Mouse (Mus musculus) neural tube, embryonic 12.5 days (tissue): ENCODE results near the gene Hsd17b13. TPM values are rescaled to one million over a fixed set of nuclear protein-coding genes. Genes with fewer than 3 reads are reported as not detected.
"Not testable (repeated sequence)": the region's sequence is repeated elsewhere in the genome, so short reads cannot be mapped to it uniquely, and the experiment has no call there.

Source experiments
- ATAC-seq: fragments of 200-750 bp; cut with Nextera tagmentation; 2 replicates; pipeline ENCODE4 v1.8.0; 2017; ENCODE audit warnings: low read depth, mild to moderate bottlenecking, moderate TSS enrichment, moderate library complexity; ENCODE audit not compliant: low FRiP score
- H3K27ac ChIP-seq: fragments of 300-500 bp; sonication (generic); 2 replicates; pipeline ENCODE4 v1.5.1; 2016
- H3K27me3 ChIP-seq: fragments of 300-500 bp; sonication (generic); replicated peaks from 2 replicates; pipeline ENCODE4 v1.6.1; 2016; ENCODE audit warnings: mild to moderate bottlenecking
- H3K36me3 ChIP-seq: fragments of 300-500 bp; sonication (generic); 2 replicates; pipeline ENCODE4 v1.6.1; 2016; ENCODE audit warnings: mild to moderate bottlenecking
- H3K4me1 ChIP-seq: fragments of 300-500 bp; sonication (generic); 2 replicates; pipeline ENCODE4 v1.6.1; 2016
- H3K4me2 ChIP-seq: fragments of 300-500 bp; sonication (generic); replicated peaks from 2 replicates; pipeline ENCODE4 v1.6.1; 2016; ENCODE audit warnings: mild to moderate bottlenecking
- H3K4me3 ChIP-seq: fragments of 300-500 bp; sonication (generic); 2 replicates; pipeline ENCODE4 v1.5.1; 2016
- H3K9ac ChIP-seq: fragments of 300-500 bp; sonication (generic); 2 replicates; pipeline ENCODE4 v1.6.1; 2016; ENCODE audit warnings: mild to moderate bottlenecking
- H3K9me3 ChIP-seq: fragments of 300-500 bp; sonication (generic); 2 replicates; pipeline ENCODE4 v1.6.1; 2016; ENCODE audit warnings: mild to moderate bottlenecking
- WGBS: fragments of 180-500 bp; shearing (Covaris S2); methylation state at CpG from one replicate; pipeline ENCODE4 v1.1.7; 2016; 5-methylcytosine and 5-hydroxymethylcytosine counted together
- polyA plus RNA-seq: library from polyadenylated mRNA; unstranded; fragments of >200 nt; fragmentation: Nextera tagmentation; extraction: Ambion mirVana; gene quantifications from 2 replicates; pipeline ENCODE4 v1.2.1, GENCODE M21; 2016

Gene Hsd17b13
- polyA plus RNA-seq, 1 experiment from 2014 or later: not detected

GRCm38 (mm10) chr5:103936906-103937589, 40.2 kb downstream of the Hsd17b13 start:
- Histone ChIP-seq H3K27ac (no peak overlapping the region), H3K9me3 (peaks cover 4% of the 10 kb centered on the region; the same call in 1 of the 2 replicates), H3K4me1 (peaks cover 22% of the 10 kb centered on the region; the same call in 1 of the 2 replicates), H3K4me3 (no peak overlapping the region), H3K36me3 (no peaks in the 10 kb centered on the region), H3K4me2 (no peak overlapping the region), H3K9ac (no peak overlapping the region), H3K27me3 (peaks cover 37% of the 10 kb centered on the region)
- WGBS: 44% methylated on average over 14 of the region's 14 CpGs
- ATAC-seq: no peak

- ATAC-seq: not testable (repeated sequence)
Measured at GRCm38 (mm10) chr5:103931924-103932323, 45.3 kb downstream of the Hsd17b13 start.

GRCm38 (mm10) chr5:103930511-103930910, 46.7 kb downstream of the Hsd17b13 start:
- peaks cover 18% of the 10 kb centered on the region for H3K27me3 ChIP-seq
- no peak for ATAC-seq
- H3K36me3 ChIP-seq: no peaks in the 10 kb centered on the region
- 70% methylated on average over 5 of the region's 5 CpGs for WGBS
- H3K4me3 ChIP-seq: no peak overlapping the region
- H3K4me1 ChIP-seq: no peaks in the 10 kb centered on the region; the same call in 1 of the 2 replicates
- no peak overlapping the region for H3K4me2 ChIP-seq
- peaks cover 4% of the 10 kb centered on the region; the same call in 1 of the 2 replicates for H3K9me3 ChIP-seq
- H3K9ac ChIP-seq: no peak overlapping the region
- H3K27ac ChIP-seq: no peak overlapping the region

More at GRCm38 (mm10) chr5:103931924-103932323, 45.3 kb downstream of the Hsd17b13 start:
- not testable (repeated sequence) for H3K4me1 ChIP-seq, H3K36me3 ChIP-seq, H3K27ac ChIP-seq, H3K9ac ChIP-seq, H3K9me3 ChIP-seq, H3K4me2 ChIP-seq, H3K4me3 ChIP-seq
- peaks cover 29% of the 10 kb centered on the region for H3K27me3 ChIP-seq

- Histone ChIP-seq H3K4me2 (peak overlapping the region; percentile 49; the same call in 1 of the 2 replicates), H3K27me3 (peaks cover 11% of the 10 kb centered on the region; the same call in 1 of the 2 replicates), H3K27ac (no peak overlapping the region), H3K4me3 (no peak overlapping the region), H3K9me3 (peaks cover 4% of the 10 kb centered on the region; the same call in 1 of the 2 replicates), H3K4me1 (no peaks in the 10 kb centered on the region; the same call in 1 of the 2 replicates), H3K36me3 (no peaks in the 10 kb centered on the region), H3K9ac (no peak overlapping the region)
- 88% methylated on average over 7 of the region's 7 CpGs for WGBS
- no peak for ATAC-seq
Measured at GRCm38 (mm10) chr5:103928196-103928550, 49.0 kb downstream of the Hsd17b13 start.

GRCm38 (mm10) chr5:103927429-103928195, 49.6 kb downstream of the Hsd17b13 start:
- no peaks in the 10 kb centered on the region; the same call in 1 of the 2 replicates for H3K4me1 ChIP-seq
- H3K4me3 ChIP-seq: no peak overlapping the region

GRCm38 (mm10) chr5:103926398-103926797, 50.8 kb downstream of the Hsd17b13 start:
- Histone ChIP-seq H3K4me3 (no peak overlapping the region), H3K4me2 (no peak overlapping the region), H3K9me3 (no peaks in the 10 kb centered on the region), H3K9ac (no peak overlapping the region), H3K4me1 (no peaks in the 10 kb centered on the region; the same call in 1 of the 2 replicates), H3K36me3 (no peaks in the 10 kb centered on the region), H3K27ac (no peak overlapping the region), H3K27me3 (peaks cover 9% of the 10 kb centered on the region; the same call in 1 of the 2 replicates)
- WGBS: 72% methylated on average over 12 of the region's 12 CpGs
- no peak for ATAC-seq

More at GRCm38 (mm10) chr5:103927429-103928195, 49.6 kb downstream of the Hsd17b13 start:
- peak overlapping the region; percentile 49 for H3K4me2 ChIP-seq
- H3K27me3 ChIP-seq: peaks cover 9% of the 10 kb centered on the region; the same call in 1 of the 2 replicates
- 30% methylated on average over 27 of the region's 27 CpGs for WGBS
- H3K9me3 ChIP-seq: no peaks in the 10 kb centered on the region
- H3K36me3 ChIP-seq: no peaks in the 10 kb centered on the region
- no peak overlapping the region for H3K9ac ChIP-seq
- peak; percentile 68; the same call in 1 of the 2 replicates for ATAC-seq
- H3K27ac ChIP-seq: no peak overlapping the region

GRCm38 (mm10) chr5:103923755-103924154, 53.5 kb downstream of the Hsd17b13 start:
- no peak overlapping the region for H3K4me2 ChIP-seq
- H3K4me1 ChIP-seq: no peaks in the 10 kb centered on the region; the same call in 1 of the 2 replicates
- H3K4me3 ChIP-seq: no peak overlapping the region
- 94% methylated on average over 2 of the region's 2 CpGs for WGBS
- no peak for ATAC-seq
- H3K9me3 ChIP-seq: no peaks in the 10 kb centered on the region
- no peaks in the 10 kb centered on the region for H3K36me3 ChIP-seq
- peaks cover 4% of the 10 kb centered on the region; the same call in 1 of the 2 replicates for H3K27me3 ChIP-seq
- no peak overlapping the region for H3K9ac ChIP-seq
- no peak overlapping the region for H3K27ac ChIP-seq

GRCm38 (mm10) chr5:103923101-103923500, 54.1 kb downstream of the Hsd17b13 start:
- Histone ChIP-seq H3K9me3 (no peaks in the 10 kb centered on the region), H3K4me3 (no peak overlapping the region), H3K4me1 (no peaks in the 10 kb centered on the region; the same call in 1 of the 2 replicates), H3K9ac (no peak overlapping the region), H3K36me3 (no peaks in the 10 kb centered on the region), H3K27me3 (no peaks in the 10 kb centered on the region), H3K4me2 (no peak overlapping the region), H3K27ac (no peak overlapping the region)
- 73% methylated on average over 6 of the region's 6 CpGs for WGBS
- ATAC-seq: no peak

- Histone ChIP-seq H3K9me3 (no peaks in the 10 kb centered on the region), H3K4me3 (no peak overlapping the region), H3K4me2 (no peak overlapping the region), H3K27ac (no peak overlapping the region), H3K36me3 (no peaks in the 10 kb centered on the region), H3K9ac (no peak overlapping the region), H3K27me3 (no peaks in the 10 kb centered on the region), H3K4me1 (no peaks in the 10 kb centered on the region)
- no peak for ATAC-seq
- 80% methylated on average over 5 of the region's 5 CpGs for WGBS
Measured at GRCm38 (mm10) chr5:103922436-103922835, 54.8 kb downstream of the Hsd17b13 start.

- H3K9me3 ChIP-seq: no peaks in the 10 kb centered on the region
- 91% methylated on average over 4 of the region's 4 CpGs for WGBS
- no peak overlapping the region for H3K4me3 ChIP-seq
- H3K27ac ChIP-seq: no peak overlapping the region
- H3K9ac ChIP-seq: no peak overlapping the region
- no peak overlapping the region for H3K4me2 ChIP-seq
- no peaks in the 10 kb centered on the region for H3K4me1 ChIP-seq
- ATAC-seq: no peak
- H3K36me3 ChIP-seq: no peaks in the 10 kb centered on the region
- no peaks in the 10 kb centered on the region for H3K27me3 ChIP-seq
Measured at GRCm38 (mm10) chr5:103919497-103919896, 57.7 kb downstream of the Hsd17b13 start.

- 73% methylated on average over 3 of the region's 3 CpGs for WGBS
- no peak overlapping the region for H3K27ac ChIP-seq
Measured at GRCm38 (mm10) chr5:103918233-103918632, 59.0 kb downstream of the Hsd17b13 start.

GRCm38 (mm10) chr5:103917357-103917895, 59.8 kb downstream of the Hsd17b13 start:
- Histone ChIP-seq H3K4me1 (no peaks in the 10 kb centered on the region), H3K9me3 (no peaks in the 10 kb centered on the region), H3K4me2 (no peak overlapping the region), H3K36me3 (no peaks in the 10 kb centered on the region), H3K27ac (no peak overlapping the region), H3K27me3 (no peaks in the 10 kb centered on the region), H3K9ac (no peak overlapping the region), H3K4me3 (no peak overlapping the region)
- 66% methylated on average over 8 of the region's 8 CpGs for WGBS
- ATAC-seq: no peak

More at GRCm38 (mm10) chr5:103918233-103918632, 59.0 kb downstream of the Hsd17b13 start:
- H3K9ac ChIP-seq: no peak overlapping the region
- no peaks in the 10 kb centered on the region for H3K27me3 ChIP-seq
- ATAC-seq: no peak
- no peaks in the 10 kb centered on the region for H3K9me3 ChIP-seq
- no peak overlapping the region for H3K4me3 ChIP-seq
- H3K4me1 ChIP-seq: no peaks in the 10 kb centered on the region
- no peaks in the 10 kb centered on the region for H3K36me3 ChIP-seq
- no peak overlapping the region for H3K4me2 ChIP-seq
